In genomic region chr2:63183563-63184545, GRCm38 (mm10) we compare ENCODE assay signal across 8 mouse cellular contexts. TPM values are rescaled to one million over a fixed set of nuclear protein-coding genes. Genes with fewer than 3 reads are reported as not detected.
DNase-seq lines count a peak whose midpoint lies in the region; ATAC-seq and TF ChIP-seq lines count a peak whose summit lies in the region.

Gene Kcnh7 (minus strand): TSS chr2:63184287.

- peak within 1 kb of the TSS; percentile 44 for H3K4me3 ChIP-seq in kidney, postnatal 0 days (replicated peaks; ENCODE audit: low read depth, low read length)
- peak within 1 kb of the TSS; percentile 58 for H3K4me3 ChIP-seq in hindbrain, embryonic 13.5 days
- peak within 1 kb of the TSS; percentile 37 for H3K4me3 ChIP-seq in limb, embryonic 14.5 days (replicated peaks; ENCODE audit: low read length)

- H3K36me3 ChIP-seq in kidney, postnatal 0 days (ENCODE audit: insufficient read depth, low read length): no peaks in the 10 kb centered on the region
- no peaks in the 10 kb centered on the region for H3K36me3 ChIP-seq in hindbrain, embryonic 13.5 days
- H3K36me3 ChIP-seq in limb, embryonic 14.5 days (ENCODE audit: control insufficient read depth, insufficient read depth, low read length): no peaks in the 10 kb centered on the region

- H3K9ac ChIP-seq in kidney, postnatal 0 days (ENCODE audit: low read depth, low read length): no peak within 1 kb of the TSS
- H3K9ac ChIP-seq in hindbrain, embryonic 13.5 days: peak within 1 kb of the TSS; percentile 75
- H3K9ac ChIP-seq in limb, embryonic 14.5 days (ENCODE audit: low read depth, low read length, severe bottlenecking): no peak within 1 kb of the TSS

- no peak for DNase-seq in kidney, postnatal 0 days (ENCODE audit: low spot score)
- no peak for DNase-seq in kidney, adult 9 months
- DNase-seq in embryo, embryonic 10 days (ENCODE audit: low spot score): peak; percentile 16
- DNase-seq in limb, embryonic 14.5 days (ENCODE audit: low spot score): no peak
- DNase-seq in retina, postnatal 7 days (ENCODE audit: low read depth, low spot score): peak; percentile 14
- DNase-seq in thymus, postnatal 4 days: no peak

- no peak for TF ChIP-seq POLR2A in limb, embryonic 14.5 days (IDR thresholded peaks at IDR 0.05; ENCODE audit: borderline replicate concordance, extremely low read depth, insufficient read depth, insufficient read length)

- H3K4me1 ChIP-seq in kidney, postnatal 0 days (replicated peaks; ENCODE audit: insufficient read depth, low read length): no peaks in the 10 kb centered on the region
- H3K4me1 ChIP-seq in hindbrain, embryonic 13.5 days (replicated peaks): peaks cover 15% of the 10 kb centered on the region; the same call in 1 of the 2 replicates
- H3K4me1 ChIP-seq in limb, embryonic 14.5 days (ENCODE audit: control insufficient read depth, insufficient read depth, low read length): 0 out of 2 replicates have a peak, but pooled peaks cover 2% of the 10 kb centered on the region

- 2% methylated on average over 38 of the region's 49 CpGs for WGBS in kidney, postnatal 0 days
- WGBS in hindbrain, embryonic 13.5 days: 2% methylated on average over 47 of the region's 49 CpGs
- 2% methylated on average over 38 of the region's 49 CpGs for WGBS in limb, embryonic 14.5 days

- H3K9me3 ChIP-seq in kidney, postnatal 0 days (replicated peaks; ENCODE audit: low read length): no peaks in the 10 kb centered on the region
- H3K9me3 ChIP-seq in hindbrain, embryonic 13.5 days: no peaks in the 10 kb centered on the region
- no peaks in the 10 kb centered on the region for H3K9me3 ChIP-seq in limb, embryonic 14.5 days (ENCODE audit: control insufficient read depth, low read length)

- no peak for ATAC-seq in kidney, postnatal 0 days (replicated peaks; ENCODE audit: low FRiP score, low read depth)
- peak; percentile 89 for ATAC-seq in hindbrain, embryonic 13.5 days (ENCODE audit: low FRiP score)
- ATAC-seq in limb, embryonic 14.5 days (ENCODE audit: low FRiP score, low read depth): no peak
- ATAC-seq in inflammation-experienced regulatory T-cells, adult 6 months: no peak

- H3K27me3 ChIP-seq in kidney, postnatal 0 days (ENCODE audit: insufficient read depth, low read length): no peaks in the 10 kb centered on the region
- H3K27me3 ChIP-seq in hindbrain, embryonic 13.5 days: no peaks in the 10 kb centered on the region
- peaks cover 22% of the 10 kb centered on the region for H3K27me3 ChIP-seq in limb, embryonic 14.5 days (ENCODE audit: control insufficient read depth, insufficient read depth, low read length)

- H3K27ac ChIP-seq in kidney, postnatal 0 days: no peak within 1 kb of the TSS
- H3K27ac ChIP-seq in hindbrain, embryonic 13.5 days: peak within 1 kb of the TSS; percentile 88
- no peak within 1 kb of the TSS for H3K27ac ChIP-seq in limb, embryonic 14.5 days (replicated peaks; ENCODE audit: low read depth, low read length)

- peak within 1 kb of the TSS; percentile 66 for H3K4me2 ChIP-seq in kidney, postnatal 0 days (ENCODE audit: low read length)
- peak within 1 kb of the TSS; percentile 59 for H3K4me2 ChIP-seq in hindbrain, embryonic 13.5 days
- peak within 1 kb of the TSS; percentile 71 for H3K4me2 ChIP-seq in limb, embryonic 14.5 days (replicated peaks; ENCODE audit: low read depth, low read length, severe bottlenecking)

- TF ChIP-seq CTCF in kidney, postnatal 0 days (IDR thresholded peaks at IDR 0.05; ENCODE audit: low read depth): no peak

RNA-seq across cellular contexts. Expression of gene Kcnh7, which starts in this region (rescaled TPM):
- 0.46 and 0.59 TPM in 2 replicates for polyA plus RNA-seq in kidney, postnatal 0 days (2015; fragmentation: Nextera tagmentation; extraction: Ambion mirVana)
- polyA plus RNA-seq in hindbrain, embryonic 13.5 days (2015; fragmentation: Nextera tagmentation; extraction: Ambion mirVana): 10.1 and 10.7 TPM in 2 replicates
- polyA plus RNA-seq in limb, embryonic 14.5 days (2012; rRNA removed): 0.54 and 0.65 TPM in 2 replicates
- polyA plus RNA-seq in limb, embryonic 14.5 days (2014; fragmentation: Nextera tagmentation; extraction: Ambion mirVana): 1.2 and 1.3 TPM in 2 replicates
- polyA plus RNA-seq in inflammation-experienced regulatory T-cells, adult 6 months (2017; shearing (Covaris generic)): under 1 TPM in 1 of 3 experiments, not detected in 2; 0.07 TPM

Comparison
In these comparisons a context has a peak if more than half of its experiments do, and no peak if none do; other contexts are left out.
1. DNase-seq: peak in embryo, embryonic 10 days (single experiment) and retina, postnatal 7 days (single experiment); none in kidney, postnatal 0 days (single experiment), kidney, adult 9 months (single experiment), limb, embryonic 14.5 days (single experiment) and thymus, postnatal 4 days (single experiment).
2. Peak in every context shown above with its lines, with median percentiles within 50 percentile points of each other: H3K4me2 ChIP-seq and H3K4me3 ChIP-seq.